Comparison of ENCODE assay signal across 22 mouse cellular contexts in genomic region chr17:68011606-68012005, GRCm38 (mm10).
"Had no signal": no experiment of that assay in that cellular context is flagged by ENCODE, and none has a peak within 500 bp of the region (broad histone marks: within the 10 kb centered on the region; RNA-seq: fewer than 3 reads in every experiment).

No protein-coding gene starts in this region.

- ATAC-seq: intestine, embryonic 16.5 days; liver, postnatal 0 days; midbrain, embryonic 15.5 days had no signal

- H3K4me1 ChIP-seq: limb, embryonic 12.5 days; limb, embryonic 15.5 days; midbrain, embryonic 12.5 days; midbrain, embryonic 15.5 days; neural tube, embryonic 12.5 days; neural tube, embryonic 15.5 days had no signal

- H3K9me3 ChIP-seq: limb, embryonic 15.5 days; midbrain, embryonic 12.5 days; midbrain, embryonic 15.5 days; neural tube, embryonic 12.5 days; neural tube, embryonic 15.5 days had no signal

- H3K27me3 ChIP-seq: limb, embryonic 12.5 days; limb, embryonic 15.5 days; midbrain, embryonic 12.5 days; midbrain, embryonic 15.5 days; neural tube, embryonic 12.5 days; neural tube, embryonic 15.5 days had no signal

- H3K4me2 ChIP-seq: limb, embryonic 12.5 days; limb, embryonic 15.5 days; liver, embryonic 11.5 days; midbrain, embryonic 12.5 days; midbrain, embryonic 15.5 days; neural tube, embryonic 12.5 days; neural tube, embryonic 15.5 days had no signal

- H3K27ac ChIP-seq: limb, embryonic 12.5 days; limb, embryonic 15.5 days; liver, embryonic 14.5 days; midbrain, embryonic 12.5 days; midbrain, embryonic 15.5 days; neural tube, embryonic 12.5 days; neural tube, embryonic 15.5 days; stomach, postnatal 0 days had no signal

- H3K4me3 ChIP-seq: limb, embryonic 12.5 days; limb, embryonic 15.5 days; midbrain, embryonic 12.5 days; midbrain, embryonic 15.5 days; neural tube, embryonic 12.5 days; neural tube, embryonic 15.5 days had no signal

- DNase-seq: kidney, adult 18-20 months; kidney, adult 9 months; kidney, postnatal 14 days; kidney, postnatal 4 days; left cerebral cortex, postnatal 4 days; liver, postnatal 0 days; right cerebral cortex, adult 18-20 months; right cerebral cortex, postnatal 14 days; right cerebral cortex, postnatal 4 days; thymus, adult 2 months; thymus, postnatal 14 days; thymus, postnatal 4 days had no signal

- H3K36me3 ChIP-seq: limb, embryonic 12.5 days; limb, embryonic 15.5 days; midbrain, embryonic 12.5 days; midbrain, embryonic 15.5 days; neural tube, embryonic 12.5 days; neural tube, embryonic 15.5 days had no signal

- H3K9ac ChIP-seq: limb, embryonic 12.5 days; limb, embryonic 15.5 days; liver, embryonic 14.5 days; liver, postnatal 0 days; midbrain, embryonic 12.5 days; midbrain, embryonic 15.5 days; neural tube, embryonic 12.5 days; neural tube, embryonic 15.5 days had no signal
